Mouse (Mus musculus) kidney, adult 2 months (tissue): ENCODE measurements around the gene Meltf. TPM values are rescaled to one million over a fixed set of nuclear protein-coding genes. Genes with fewer than 3 reads are reported as not detected.
A peak's percentile ranks its signal among the peaks of the same experiment; 100 is the strongest.

Experiments
- DNase-seq: peaks from one replicate; pipeline ENCODE4 v3.0.0; 2021
- H3K27ac ChIP-seq: fragments of 200-500 bp; 2 replicates; pipeline ENCODE4 v1.5.1; 2012; ENCODE audit warnings: low read depth, low read length, control low read depth, inconsistent platforms; ENCODE audit not compliant: insufficient read depth
- H3K27me3 ChIP-seq: fragments of 200-500 bp; replicated peaks from 2 replicates; pipeline ENCODE4 v1.6.1; 2012; ENCODE audit warnings: mild to moderate bottlenecking, moderate library complexity, low read length, inconsistent platforms; ENCODE audit not compliant: control insufficient read depth, insufficient read depth
- H3K36me3 ChIP-seq: fragments of 200-500 bp; 2 replicates; pipeline ENCODE4 v1.6.1; 2012; ENCODE audit warnings: mild to moderate bottlenecking, moderate library complexity, low read length, inconsistent platforms; ENCODE audit not compliant: control insufficient read depth, insufficient read depth
- H3K4me1 ChIP-seq: fragments of 200-500 bp; 2 replicates; pipeline ENCODE4 v1.6.1; 2011; ENCODE audit warnings: low read length; ENCODE audit not compliant: control insufficient read depth, insufficient read depth
- H3K4me3 ChIP-seq: fragments of 200-500 bp; 2 replicates; pipeline ENCODE4 v1.5.1; 2011; ENCODE audit warnings: mild to moderate bottlenecking, low read depth, low read length, control low read depth; ENCODE audit not compliant: insufficient read depth
- CTCF ChIP-seq: fragments of 200-500 bp; conservative IDR thresholded peaks from 2 replicates; pipeline ENCODE4 v1.5.1; 2011; ENCODE audit warnings: low read depth, mild to moderate bottlenecking, control low read depth, low read length, moderate library complexity, mixed read lengths; ENCODE audit not compliant: insufficient read depth, insufficient read length
- POLR2A ChIP-seq: fragments of 200-500 bp; IDR thresholded peaks from one replicate; pipeline ENCODE4 v1.6.1; 2011; ENCODE audit warnings: low read depth, low read length, control low read depth
- WGBS: fragments of 180-500 bp; shearing (Covaris S2); methylation state at CpG from one replicate; pipeline ENCODE4 v1.1.7; 2018; 5-methylcytosine and 5-hydroxymethylcytosine counted together
- polyA plus RNA-seq: library from polyadenylated mRNA; depleted of rRNA; stranded (reverse); fragments of >200 nt; gene quantifications from 2 replicates; pipeline ENCODE4 v1.2.3, GENCODE M21; 2012

The Meltf gene
- polyA plus RNA-seq, 1 experiment: 0.11 TPM

- WGBS: 39% methylated on average over 20 of the region's 20 CpGs
- TF ChIP-seq CTCF: no peak
- TF ChIP-seq POLR2A: no peak
- Histone ChIP-seq H3K27ac (no peak overlapping the region), H3K27me3 (no peaks in the 10 kb centered on the region), H3K36me3 (no peaks in the 10 kb centered on the region), H3K4me3 (no peak overlapping the region), H3K4me1 (no peaks in the 10 kb centered on the region)
- no peak for DNase-seq
Measured at GRCm38 (mm10) chr16:31905891-31906825, 27.5 kb downstream of the Meltf start.

GRCm38 (mm10) chr16:31906896-31907295 is 28.3 kb downstream of the Meltf start:
- H3K4me3 ChIP-seq: no peak overlapping the region
- WGBS: 22% methylated on average over 9 of the region's 9 CpGs

GRCm38 (mm10) chr16:31908959-31909358 is 30.3 kb downstream of the Meltf start:
- no peaks in the 10 kb centered on the region for H3K27me3 ChIP-seq
- TF ChIP-seq CTCF (no peak), POLR2A (no peak)
- WGBS: 73% methylated on average over 11 of the region's 11 CpGs
- H3K27ac ChIP-seq: no peak overlapping the region
- DNase-seq: no peak
- H3K36me3 ChIP-seq: no peaks in the 10 kb centered on the region
- H3K4me3 ChIP-seq: no peak overlapping the region
- H3K4me1 ChIP-seq: no peaks in the 10 kb centered on the region

More at GRCm38 (mm10) chr16:31906896-31907295, 28.3 kb downstream of the Meltf start:
- Histone ChIP-seq H3K4me1 (no peaks in the 10 kb centered on the region), H3K36me3 (no peaks in the 10 kb centered on the region), H3K27me3 (no peaks in the 10 kb centered on the region), H3K27ac (no peak overlapping the region)
- TF ChIP-seq CTCF (no peak), POLR2A (no peak)
- DNase-seq: peak; percentile 38

- Histone ChIP-seq H3K27me3 (no peaks in the 10 kb centered on the region), H3K4me1 (no peaks in the 10 kb centered on the region), H3K4me3 (no peak overlapping the region), H3K27ac (no peak overlapping the region), H3K36me3 (no peaks in the 10 kb centered on the region)
- no peak for TF ChIP-seq CTCF
- TF ChIP-seq POLR2A: no peak
- peak; percentile 10 for DNase-seq
- WGBS: 45% methylated on average over 10 of the region's 10 CpGs
Measured at GRCm38 (mm10) chr16:31910281-31910847, 31.8 kb downstream of the Meltf start.

- no peak for TF ChIP-seq CTCF
- Histone ChIP-seq H3K27me3 (no peaks in the 10 kb centered on the region), H3K27ac (no peak overlapping the region), H3K4me1 (peaks cover 3% of the 10 kb centered on the region; the same call in 1 of the 2 replicates), H3K36me3 (no peaks in the 10 kb centered on the region), H3K4me3 (no peak overlapping the region)
- WGBS: 50% methylated on average over 11 of the region's 11 CpGs
- DNase-seq: peak; percentile 49
Measured at GRCm38 (mm10) chr16:31917776-31918175, 39.2 kb downstream of the Meltf start.

GRCm38 (mm10) chr16:31918248-31918724 is 39.7 kb downstream of the Meltf start:
- Histone ChIP-seq H3K27ac (no peak overlapping the region), H3K4me1 (peaks cover 3% of the 10 kb centered on the region; the same call in 1 of the 2 replicates), H3K27me3 (no peaks in the 10 kb centered on the region), H3K36me3 (no peaks in the 10 kb centered on the region), H3K4me3 (no peak overlapping the region)
- DNase-seq: peak; percentile 80
- TF ChIP-seq CTCF (peak; percentile 96), POLR2A (no peak)
- 3% methylated on average over 14 of the region's 14 CpGs for WGBS

GRCm38 (mm10) chr16:31924368-31924767 is 45.8 kb downstream of the Meltf start:
- 84% methylated on average over 6 of the region's 6 CpGs for WGBS
- H3K27me3 ChIP-seq: no peaks in the 10 kb centered on the region
- no peak for DNase-seq
- no peak overlapping the region for H3K27ac ChIP-seq
- no peaks in the 10 kb centered on the region for H3K36me3 ChIP-seq
- no peak for TF ChIP-seq CTCF
- no peak for TF ChIP-seq POLR2A
- no peaks in the 10 kb centered on the region for H3K4me1 ChIP-seq
- H3K4me3 ChIP-seq: no peak overlapping the region
